Mouse (Mus musculus) bone marrow, adult 2 months (tissue): Measurements from ENCODE around the gene Maea.

Source experiments
- CTCF ChIP-seq: fragments of 200-500 bp; IDR thresholded peaks from 2 replicates; pipeline ENCODE4 v1.5.1; 2011; ENCODE audit warnings: low read length, control low read depth; ENCODE audit not compliant: control insufficient read depth, insufficient read depth
- POLR2A ChIP-seq: fragments of 200-500 bp; IDR thresholded peaks from 2 replicates; pipeline ENCODE4 v1.6.1; 2011; ENCODE audit warnings: low read depth, mild to moderate bottlenecking, control low read depth, low read length, borderline replicate concordance; ENCODE audit not compliant: control insufficient read depth

GRCm38 (mm10) chr5:33358467-33358866, 23.2 kb downstream of the Maea start:
- TF ChIP-seq POLR2A (no peak), CTCF (no peak)
